Mouse (Mus musculus) hindbrain, embryonic 14.5 days (tissue): Measurements from ENCODE around the gene Arhgef15. TPM values are rescaled to one million over a fixed set of nuclear protein-coding genes. Genes with fewer than 3 reads are reported as not detected.

Experiments
- ATAC-seq: fragments of 200-750 bp; cut with Nextera tagmentation; 2 replicates; pipeline ENCODE4 v1.8.0; 2017; ENCODE audit warnings: moderate number of reproducible peaks, mild to moderate bottlenecking, moderate TSS enrichment, moderate library complexity; ENCODE audit not compliant: low FRiP score
- DNase-seq: peaks from one replicate; pipeline ENCODE4 v3.0.0-alpha.2; 2015; ENCODE audit warnings: low spot score
- H3K27ac ChIP-seq: fragments of 300-500 bp; sonication (generic); 2 replicates; pipeline ENCODE4 v1.5.1; 2014; ENCODE audit warnings: mild to moderate bottlenecking, moderate library complexity
- H3K27me3 ChIP-seq: fragments of 300-500 bp; sonication (generic); 2 replicates; pipeline ENCODE4 v1.6.1; 2014; ENCODE audit warnings: mild to moderate bottlenecking, low read length, mixed read lengths; ENCODE audit not compliant: control insufficient read depth, insufficient read depth
- H3K36me3 ChIP-seq: fragments of 300-500 bp; sonication (generic); replicated peaks from 2 replicates; pipeline ENCODE4 v1.6.1; 2014; ENCODE audit not compliant: control insufficient read depth, insufficient read depth
- H3K4me1 ChIP-seq: fragments of 300-500 bp; sonication (generic); replicated peaks from 2 replicates; pipeline ENCODE4 v1.6.1; 2014; ENCODE audit warnings: antibody characterized with exemption, low read length, mixed read lengths; ENCODE audit not compliant: control insufficient read depth, insufficient read depth
- H3K4me2 ChIP-seq: fragments of 300-500 bp; sonication (generic); replicated peaks from 2 replicates; pipeline ENCODE4 v1.6.1; 2014; ENCODE audit warnings: mild to moderate bottlenecking, moderate library complexity
- H3K4me3 ChIP-seq: fragments of 300-500 bp; sonication (generic); replicated peaks from 2 replicates; pipeline ENCODE4 v1.5.1; 2014; ENCODE audit warnings: mild to moderate bottlenecking, low read length
- H3K9ac ChIP-seq: fragments of 300-500 bp; sonication (generic); 2 replicates; pipeline ENCODE4 v1.6.1; 2014
- H3K9me3 ChIP-seq: fragments of 300-500 bp; sonication (generic); 2 replicates; pipeline ENCODE4 v1.6.1; 2016; ENCODE audit warnings: low read length; ENCODE audit not compliant: control insufficient read depth
- WGBS: fragments of 180-500 bp; shearing (Covaris S2); extraction: QIAGEN DNeasy Blood & Tissue Kit; methylation state at CpG from one replicate; pipeline ENCODE4 v1.1.7; 2014; 5-methylcytosine and 5-hydroxymethylcytosine counted together
- polyA plus RNA-seq: library from polyadenylated mRNA; unstranded; fragments of >200 nt; fragmentation: Nextera tagmentation; extraction: Ambion mirVana; gene quantifications from 2 replicates; pipeline ENCODE4 v1.2.1, GENCODE M21; 2014

Gene Arhgef15
- polyA plus RNA-seq, 1 experiment from 2014 or later = 23.4 TPM

- WGBS = 56% methylated on average over 3 of the region's 3 CpGs
- no peak for ATAC-seq
- H3K9ac ChIP-seq = no peak overlapping the region
Observed at GRCm38 (mm10) chr11:68956107-68956506, 1.2 kb downstream of the Arhgef15 start.

GRCm38 (mm10) chr11:68955473-68955872 lies 1.8 kb downstream of the Arhgef15 start:
- Histone ChIP-seq H3K9me3 (no peaks in the 10 kb centered on the region), H3K4me3 (no peak overlapping the region), H3K4me2 (peak overlapping the region; percentile 51; the same call in 1 of the 2 replicates), H3K9ac (no peak overlapping the region), H3K36me3 (no peaks in the 10 kb centered on the region), H3K4me1 (peaks cover 6% of the 10 kb centered on the region; the same call in 1 of the 2 replicates), H3K27ac (no peak overlapping the region), H3K27me3 (peaks cover 47% of the 10 kb centered on the region)
- ATAC-seq (no peak), DNase-seq (no peak)
- WGBS = 62% methylated on average over 5 of the region's 5 CpGs

More at GRCm38 (mm10) chr11:68956107-68956506, 1.2 kb downstream of the Arhgef15 start:
- Histone ChIP-seq H3K27me3 (peaks cover 47% of the 10 kb centered on the region), H3K9me3 (no peaks in the 10 kb centered on the region), H3K36me3 (no peaks in the 10 kb centered on the region), H3K4me1 (peaks cover 6% of the 10 kb centered on the region; the same call in 1 of the 2 replicates), H3K4me2 (peak overlapping the region; percentile 10; the same call in 1 of the 2 replicates), H3K27ac (no peak overlapping the region), H3K4me3 (no peak overlapping the region)
- DNase-seq = no peak

DNA sequence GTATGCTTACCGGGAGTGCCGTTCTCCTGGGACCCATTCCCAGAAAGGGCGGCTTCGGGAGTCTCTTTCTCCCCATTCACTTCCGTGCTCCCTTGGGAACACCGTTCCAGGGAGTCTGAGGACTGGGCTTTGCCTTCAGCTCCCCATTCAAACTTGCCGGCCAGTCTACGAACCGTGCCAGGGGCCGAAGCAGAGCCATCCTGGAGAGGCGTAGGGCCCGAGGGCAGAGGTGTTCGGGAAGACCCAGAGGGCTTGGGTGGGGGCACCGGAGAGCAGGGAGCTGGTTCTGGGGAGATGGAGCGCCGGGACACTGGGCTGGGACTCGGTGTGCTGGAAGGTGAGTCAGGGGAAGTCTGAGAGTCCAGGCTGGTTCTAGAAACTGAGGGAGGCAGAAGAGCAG lies 2.9 kb downstream of the Arhgef15 start:
- DNase-seq = no peak
- H3K9ac ChIP-seq = peak overlapping the region; percentile 44
- peak overlapping the region; percentile 23 for H3K4me3 ChIP-seq
- H3K27ac ChIP-seq = no peak overlapping the region
- peak overlapping the region; percentile 51 for H3K4me2 ChIP-seq
- no peaks in the 10 kb centered on the region for H3K9me3 ChIP-seq
- no peaks in the 10 kb centered on the region for H3K36me3 ChIP-seq
- ATAC-seq = no peak
- peaks cover 47% of the 10 kb centered on the region for H3K27me3 ChIP-seq
- peaks cover 6% of the 10 kb centered on the region; the same call in 1 of the 2 replicates for H3K4me1 ChIP-seq
- WGBS = 3% methylated on average over 17 of the region's 17 CpGs

- WGBS = 5% methylated on average over 13 of the region's 13 CpGs
- peak overlapping the region; percentile 51 for H3K4me2 ChIP-seq
- no peak for DNase-seq
- no peak overlapping the region for H3K27ac ChIP-seq
- H3K4me1 ChIP-seq = peaks cover 6% of the 10 kb centered on the region; the same call in 1 of the 2 replicates
- no peaks in the 10 kb centered on the region for H3K9me3 ChIP-seq
- H3K27me3 ChIP-seq = peaks cover 47% of the 10 kb centered on the region
- no peak for ATAC-seq
- H3K36me3 ChIP-seq = no peaks in the 10 kb centered on the region
- no peak overlapping the region; the same call in 1 of the 2 replicates for H3K9ac ChIP-seq
- H3K4me3 ChIP-seq = 0 out of 2 replicates have a peak overlapping the region, but pooled peaks have one; percentile 23
Observed at GRCm38 (mm10) chr11:68953903-68954302, 3.4 kb downstream of the Arhgef15 start.

DNA sequence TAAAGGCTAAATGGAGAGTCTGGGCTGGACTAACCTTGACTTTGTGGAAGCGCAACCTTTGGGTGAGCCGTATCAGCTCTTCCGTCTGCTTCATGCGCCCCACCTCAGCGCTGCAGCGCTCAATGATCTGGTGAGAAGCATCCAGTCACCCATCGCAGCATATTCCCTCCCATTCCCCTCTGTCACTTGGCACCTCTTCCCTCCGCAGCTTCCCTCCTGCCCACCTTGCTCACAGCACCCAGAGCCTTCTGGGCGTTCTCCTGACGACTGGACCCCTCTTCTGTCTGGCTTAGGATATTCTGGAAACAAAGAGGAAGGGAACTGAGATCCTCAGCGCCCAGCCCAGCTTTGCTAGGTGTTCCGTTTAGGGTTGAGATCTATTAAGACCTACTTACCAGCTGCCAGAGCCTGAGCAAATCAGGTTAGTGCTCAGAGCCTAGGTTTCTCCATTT lies 9.7 kb downstream of the Arhgef15 start:
- Histone ChIP-seq H3K4me1 (peaks cover 13% of the 10 kb centered on the region; the same call in 1 of the 2 replicates), H3K9me3 (no peaks in the 10 kb centered on the region), H3K4me2 (peak overlapping the region; percentile 58), H3K9ac (peak overlapping the region; percentile 35), H3K36me3 (no peaks in the 10 kb centered on the region; the same call in 1 of the 2 replicates), H3K27me3 (no peaks in the 10 kb centered on the region), H3K27ac (peak overlapping the region; percentile 83), H3K4me3 (peak overlapping the region; percentile 40)
- 6% methylated on average over 12 of the region's 12 CpGs for WGBS
- peak; percentile 65 for DNase-seq
- ATAC-seq = peak; percentile 83

- H3K9ac ChIP-seq = peak overlapping the region; percentile 74
- ATAC-seq = peak; percentile 67; the same call in 1 of the 2 replicates
- peak overlapping the region; percentile 58 for H3K4me2 ChIP-seq
- peaks cover 13% of the 10 kb centered on the region; the same call in 1 of the 2 replicates for H3K4me1 ChIP-seq
- peak overlapping the region; percentile 40 for H3K4me3 ChIP-seq
- no peaks in the 10 kb centered on the region; the same call in 1 of the 2 replicates for H3K36me3 ChIP-seq
- peak overlapping the region; percentile 83 for H3K27ac ChIP-seq
- no peak for DNase-seq
- WGBS = 8% methylated on average over 16 of the region's 16 CpGs
- H3K9me3 ChIP-seq = no peaks in the 10 kb centered on the region
- H3K27me3 ChIP-seq = no peaks in the 10 kb centered on the region
Observed at GRCm38 (mm10) chr11:68946806-68947440, 10.4 kb downstream of the Arhgef15 start.

- H3K4me2 ChIP-seq = peak overlapping the region; percentile 58
- no peak for ATAC-seq
- H3K36me3 ChIP-seq = no peaks in the 10 kb centered on the region; the same call in 1 of the 2 replicates
- 89% methylated on average over 4 of the region's 4 CpGs for WGBS
- no peaks in the 10 kb centered on the region for H3K27me3 ChIP-seq
- H3K9me3 ChIP-seq = no peaks in the 10 kb centered on the region
- no peak for DNase-seq
- H3K27ac ChIP-seq = 0 out of 2 replicates have a peak overlapping the region, but pooled peaks have one; percentile 83
- H3K9ac ChIP-seq = peak overlapping the region; percentile 74; the same call in 1 of the 2 replicates
- peak overlapping the region; percentile 40; the same call in 1 of the 2 replicates for H3K4me3 ChIP-seq
- peaks cover 17% of the 10 kb centered on the region; the same call in 1 of the 2 replicates for H3K4me1 ChIP-seq
Observed at GRCm38 (mm10) chr11:68946001-68946400, 11.3 kb downstream of the Arhgef15 start.

GRCm38 (mm10) chr11:68945245-68945644 lies 12.0 kb downstream of the Arhgef15 start:
- no peak overlapping the region for H3K4me3 ChIP-seq
- no peak overlapping the region for H3K9ac ChIP-seq
- H3K27me3 ChIP-seq = no peaks in the 10 kb centered on the region
- H3K4me2 ChIP-seq = 0 out of 2 replicates have a peak overlapping the region, but pooled peaks have one; percentile 58
- no peaks in the 10 kb centered on the region; the same call in 1 of the 2 replicates for H3K36me3 ChIP-seq
- DNase-seq (no peak), ATAC-seq (no peak)
- no peaks in the 10 kb centered on the region for H3K9me3 ChIP-seq
- no peak overlapping the region for H3K27ac ChIP-seq
- 86% methylated on average over 2 of the region's 2 CpGs for WGBS
- H3K4me1 ChIP-seq = peaks cover 24% of the 10 kb centered on the region

DNA sequence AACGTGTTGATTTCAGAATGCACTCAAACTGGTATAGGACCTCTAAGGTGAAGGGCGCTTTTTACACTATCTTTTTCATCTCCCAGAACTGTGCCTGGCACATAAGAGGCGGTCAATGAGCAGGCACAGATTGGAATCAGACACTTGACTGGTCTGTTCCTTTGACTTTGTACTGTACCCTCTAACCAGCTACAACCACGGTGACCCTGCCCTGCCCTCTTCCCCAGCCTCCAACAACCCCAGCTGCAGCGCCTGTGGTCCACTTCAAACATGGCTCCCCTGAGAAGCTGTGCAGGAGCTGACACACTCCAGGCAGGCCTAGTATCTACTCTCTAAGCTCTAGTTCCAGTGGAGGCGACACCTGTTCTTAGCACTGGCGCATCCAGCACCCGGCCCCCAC lies 14.5 kb downstream of the Arhgef15 start:
- DNase-seq (no peak), ATAC-seq (no peak)
- H3K4me1 ChIP-seq = peaks cover 29% of the 10 kb centered on the region
- H3K27ac ChIP-seq = no peak overlapping the region
- WGBS = 92% methylated on average over 8 of the region's 8 CpGs
- H3K27me3 ChIP-seq = no peaks in the 10 kb centered on the region
- H3K36me3 ChIP-seq = no peaks in the 10 kb centered on the region; the same call in 1 of the 2 replicates
- H3K9ac ChIP-seq = no peak overlapping the region
- H3K4me2 ChIP-seq = no peak overlapping the region
- no peak overlapping the region for H3K4me3 ChIP-seq
- no peaks in the 10 kb centered on the region for H3K9me3 ChIP-seq
